Mouse (Mus musculus): ENCODE results near the gene Kif26b.

Kif26b gene

DNA sequence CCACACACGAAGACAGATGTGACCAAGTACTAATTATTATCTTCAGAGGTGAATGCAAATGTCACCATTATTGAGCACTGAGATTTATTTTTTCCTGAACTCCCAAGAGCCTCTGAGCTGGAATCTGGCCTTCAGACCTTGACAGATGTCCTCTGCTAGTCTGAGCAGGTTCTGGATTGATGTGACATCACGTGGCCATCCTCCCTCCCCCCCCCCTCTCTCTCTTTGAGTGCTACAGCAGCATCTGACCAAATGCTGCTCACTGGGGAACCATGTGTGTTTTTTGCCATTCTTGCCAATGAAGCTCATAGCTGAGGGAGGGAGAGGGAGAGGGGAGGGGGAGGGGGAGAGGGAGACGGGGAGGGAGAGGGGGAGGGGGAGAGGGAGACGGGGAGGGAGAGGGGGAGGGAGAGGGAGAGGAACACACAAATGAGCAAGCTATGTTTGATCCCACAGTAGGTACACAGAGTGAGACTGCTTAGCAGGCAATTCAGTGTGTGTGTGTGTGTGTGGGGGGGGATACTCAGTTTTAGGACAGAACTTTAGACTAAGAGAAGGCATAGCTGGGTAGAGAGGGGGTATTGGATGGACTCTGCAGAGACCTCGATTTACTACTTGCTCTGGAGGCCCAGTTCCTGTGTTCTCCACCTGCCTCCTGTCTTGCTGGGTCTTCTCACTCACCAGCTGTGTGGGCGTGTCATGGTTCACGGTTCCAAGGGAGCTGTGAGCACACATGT, 241.9 kb downstream of the Kif26b start:
- in situ Hi-C loops (cut with MboI, MseI) = no loop called here

DNA sequence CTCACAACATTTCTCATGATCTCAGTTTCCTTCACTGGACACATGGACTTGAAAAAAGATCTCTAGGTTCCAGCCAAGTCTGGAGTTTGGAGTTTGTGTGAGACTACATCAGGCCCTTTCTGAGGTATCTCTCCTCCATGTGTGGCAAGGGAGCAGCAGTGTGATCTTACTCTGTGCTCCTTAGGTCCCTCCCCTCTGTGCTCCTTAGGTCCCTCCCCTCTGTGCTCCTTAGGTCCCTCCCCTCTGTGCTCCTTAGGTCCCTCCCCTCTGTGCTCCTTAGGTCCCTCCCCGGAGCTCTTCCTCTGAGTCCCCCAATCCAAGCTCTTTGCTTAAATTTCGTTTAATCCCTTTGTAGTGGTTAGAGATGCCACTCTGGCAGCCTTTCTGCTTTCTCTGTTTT, 250.8 kb downstream of the Kif26b start:
- in situ Hi-C loops (cut with MboI, MseI) = no loop called here

DNA sequence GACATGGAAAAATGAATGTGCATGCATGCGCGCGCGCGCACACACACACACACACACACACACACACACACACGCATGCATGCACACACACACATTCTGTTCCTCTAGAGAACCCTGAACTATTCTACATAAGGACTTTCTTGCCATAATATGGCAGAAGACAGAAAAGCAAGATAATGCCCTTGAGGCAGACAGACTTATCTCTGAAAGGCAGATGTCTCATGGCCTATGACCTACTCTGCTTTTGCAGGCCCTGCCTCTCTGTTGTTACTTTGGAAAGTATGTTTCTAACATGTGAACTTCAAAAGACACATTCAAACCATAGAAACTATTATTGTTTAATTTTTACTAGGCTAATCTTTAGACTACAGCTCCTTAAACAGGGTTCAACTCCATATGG, 255.1 kb downstream of the Kif26b start:
- in situ Hi-C loops (cut with MboI, MseI) = no loop called here

DNA sequence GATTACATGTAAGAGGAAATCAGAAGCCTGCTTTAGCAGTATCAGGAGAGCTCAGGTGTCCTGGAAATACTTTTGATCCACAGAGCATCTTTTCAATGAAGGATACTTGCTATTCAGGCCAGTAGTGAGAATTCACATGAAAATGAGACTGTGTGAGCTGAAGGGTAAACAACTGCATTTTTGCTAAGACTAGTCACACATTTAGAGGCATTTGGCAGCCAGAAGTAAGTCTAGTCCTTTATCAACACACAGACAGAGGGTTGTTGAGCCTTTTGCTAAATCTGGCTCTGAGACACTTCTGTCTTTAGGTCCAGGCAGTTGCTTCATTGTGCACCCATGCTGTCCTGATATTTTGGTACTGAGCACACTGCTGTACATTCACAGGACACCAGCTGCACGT, 262.3 kb downstream of the Kif26b start:
- in situ Hi-C loops (cut with MboI, MseI) = no loop called here

DNA sequence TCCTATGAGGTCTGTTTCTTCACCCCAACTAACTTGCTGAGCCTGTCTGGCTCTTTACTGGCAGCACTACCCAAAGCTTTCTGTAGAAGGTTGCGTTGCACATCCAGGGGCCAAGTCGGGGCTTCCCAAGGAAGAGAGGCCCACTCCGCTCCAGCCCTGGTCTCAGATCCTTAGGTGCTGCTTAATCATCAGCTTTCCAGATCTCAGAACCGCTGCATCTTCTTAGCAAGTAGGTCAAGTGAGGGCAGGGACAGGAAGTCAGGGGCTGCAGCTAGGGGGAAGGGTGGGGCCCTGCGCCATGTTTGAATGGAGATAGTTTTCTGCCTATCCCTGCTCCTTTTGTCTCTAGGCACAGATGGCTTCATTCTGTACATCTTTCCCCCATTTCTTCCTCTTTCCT, 263.8 kb downstream of the Kif26b start:
- in situ Hi-C loops (cut with MboI, MseI) = no loop called here

DNA sequence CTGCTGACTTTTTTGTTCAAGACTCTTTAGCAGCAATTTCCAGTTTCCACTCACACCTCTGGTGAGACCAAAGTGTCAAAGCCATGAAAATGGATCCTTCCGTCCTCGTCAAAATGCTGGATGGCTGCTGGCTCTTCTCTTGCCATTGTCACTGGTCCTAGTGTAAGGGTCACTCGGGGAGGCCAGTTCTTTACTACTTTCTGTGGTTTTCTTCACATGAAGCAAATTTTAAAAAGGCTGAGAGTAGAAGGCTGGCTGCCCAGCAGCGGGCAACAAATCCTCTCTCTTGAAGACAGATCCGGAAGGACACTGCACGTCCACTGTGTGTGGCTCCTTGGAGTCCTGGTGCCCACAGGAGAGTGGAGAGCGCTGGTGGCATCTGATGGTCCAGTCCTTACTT, 265.9 kb downstream of the Kif26b start:
- in situ Hi-C loops (cut with MboI, MseI) = no loop called here

DNA sequence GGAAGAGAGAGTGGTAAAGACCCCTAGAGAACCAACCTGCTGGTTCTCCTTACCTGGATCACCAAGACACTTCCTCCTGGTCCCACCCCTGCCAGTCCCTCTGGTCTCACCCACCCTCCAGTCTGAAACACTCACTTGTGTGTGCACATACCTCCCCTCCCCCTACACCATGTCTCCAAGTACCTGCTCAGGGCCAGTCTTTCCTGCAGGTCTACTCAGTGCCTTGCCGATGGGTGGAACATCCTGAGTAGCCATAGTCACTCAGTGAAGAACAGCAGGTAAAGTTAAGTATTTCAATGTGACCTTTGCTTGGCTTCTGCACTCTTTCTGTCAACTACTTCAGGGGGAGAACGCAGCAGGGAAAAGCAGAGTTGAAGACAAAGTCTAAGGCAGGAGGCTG, 268.5 kb downstream of the Kif26b start:
- in situ Hi-C loops (cut with MboI, MseI) = no loop called here

DNA sequence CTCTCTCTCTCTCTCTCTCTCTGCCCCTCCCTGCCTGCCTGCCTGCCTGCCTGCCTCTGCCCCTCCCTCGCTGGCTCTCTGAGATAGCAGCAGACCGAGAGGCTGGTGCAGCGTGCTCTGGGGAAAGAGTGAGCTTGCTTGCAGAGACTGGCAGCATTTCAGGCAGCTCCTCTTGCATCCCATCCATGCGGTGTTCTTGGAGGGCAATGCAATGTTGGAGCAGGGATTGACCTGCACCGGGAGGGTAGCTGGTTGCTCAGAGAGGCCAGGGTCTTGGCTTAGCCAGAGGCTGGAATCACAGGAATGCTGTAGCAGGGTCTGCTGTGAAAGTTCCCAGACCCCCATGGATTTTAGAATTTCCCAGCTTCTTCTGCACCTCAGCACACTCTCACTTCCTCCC, 269.4 kb downstream of the Kif26b start:
- in situ Hi-C loops (cut with MboI, MseI) = no loop called here

DNA sequence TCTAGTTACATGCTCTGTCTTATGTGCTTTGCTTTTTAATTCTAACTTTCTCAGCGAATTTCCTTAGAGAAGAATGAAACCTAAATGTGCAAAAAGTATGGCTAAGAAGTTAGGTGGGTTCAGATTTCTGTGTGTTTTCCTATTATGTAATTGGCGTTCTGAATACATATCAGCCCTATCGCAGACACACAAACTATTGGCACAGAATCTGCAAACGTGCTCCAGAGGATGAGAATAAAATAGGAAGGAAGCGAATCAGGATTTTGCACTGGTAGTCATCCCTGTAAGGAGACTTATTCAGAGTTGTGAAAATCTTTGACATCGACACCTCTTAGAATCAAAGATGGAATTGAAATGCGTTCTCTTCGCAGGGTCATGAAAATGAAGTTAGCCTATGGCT, 270.0 kb downstream of the Kif26b start:
- in situ Hi-C loops (cut with MboI, MseI) = no loop called here

DNA sequence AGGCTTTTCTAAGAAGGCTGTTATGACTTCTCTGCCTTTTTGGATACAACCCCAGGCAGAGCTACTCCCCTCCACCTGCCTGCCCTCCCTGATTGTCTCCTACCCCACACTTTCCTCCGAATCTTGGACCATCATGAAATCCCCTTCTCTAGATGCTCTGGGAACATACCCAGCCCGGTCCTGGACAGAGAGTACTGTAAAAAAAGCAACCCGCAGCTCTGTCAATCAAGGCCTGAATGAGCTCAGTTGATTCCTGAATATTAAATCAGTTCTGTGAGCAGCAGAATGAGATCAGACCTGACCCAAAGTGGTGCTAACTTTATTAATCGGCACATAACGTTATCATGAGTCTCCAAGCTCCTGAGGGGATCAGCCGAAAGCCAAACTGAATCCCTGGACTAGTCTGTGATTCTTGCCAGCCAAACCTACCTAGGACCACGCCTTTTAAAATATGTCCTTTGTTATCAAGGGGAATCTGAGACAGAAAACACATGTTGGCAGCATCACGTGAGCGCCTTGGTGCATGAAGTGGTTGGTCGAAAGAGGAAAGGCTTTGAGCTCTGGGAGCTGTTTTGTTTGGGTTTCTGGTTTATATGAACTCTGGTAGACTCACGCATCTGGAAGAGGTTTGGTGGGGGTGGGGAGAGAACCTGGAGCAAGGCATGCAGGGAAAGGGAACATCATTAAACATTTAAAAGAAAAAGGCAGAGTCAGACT, 271.1 kb downstream of the Kif26b start:
- in situ Hi-C loops (cut with MboI, MseI) = no loop called here

DNA sequence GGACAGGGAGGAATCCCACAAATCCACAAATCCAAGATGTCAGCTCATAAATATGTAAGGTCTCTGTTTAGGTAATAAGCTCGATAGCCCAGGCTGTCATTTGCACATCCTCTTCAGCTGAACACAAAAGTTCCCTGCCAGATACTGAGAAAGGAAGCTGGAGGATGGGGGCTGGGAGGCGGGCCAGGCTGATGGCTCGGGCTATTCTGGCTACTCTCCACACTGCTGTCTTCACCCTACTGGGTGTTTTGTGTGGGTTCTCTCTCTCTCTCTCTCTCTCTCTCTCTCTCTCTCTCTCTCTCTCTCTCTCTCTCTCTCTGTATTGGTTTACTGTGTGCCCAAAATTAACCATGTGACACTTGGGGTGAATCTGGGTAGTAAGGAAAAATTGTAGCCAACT, 274.2 kb downstream of the Kif26b start:
- in situ Hi-C loops (cut with MboI, MseI) = no loop called here

DNA sequence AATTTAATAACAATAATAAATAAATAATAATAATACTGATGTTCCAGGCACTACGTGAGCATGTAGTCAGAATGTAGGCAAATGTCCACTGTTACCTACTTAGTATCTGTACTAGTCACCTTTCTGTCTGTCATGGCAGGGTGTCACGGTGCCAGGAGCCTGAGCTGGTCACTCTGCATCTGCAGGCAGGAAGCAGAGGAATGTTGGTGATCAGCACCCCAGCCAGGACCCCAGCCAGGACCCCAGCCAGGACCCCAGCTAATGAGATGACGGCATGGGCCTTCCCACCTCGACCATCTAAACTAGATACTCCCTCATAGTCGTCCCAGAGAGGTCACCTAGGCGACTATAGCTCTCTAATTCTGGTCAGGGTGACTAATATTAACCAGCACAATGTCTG, 288.6 kb downstream of the Kif26b start:
- in situ Hi-C loops (cut with MboI, MseI) = no loop called here

DNA sequence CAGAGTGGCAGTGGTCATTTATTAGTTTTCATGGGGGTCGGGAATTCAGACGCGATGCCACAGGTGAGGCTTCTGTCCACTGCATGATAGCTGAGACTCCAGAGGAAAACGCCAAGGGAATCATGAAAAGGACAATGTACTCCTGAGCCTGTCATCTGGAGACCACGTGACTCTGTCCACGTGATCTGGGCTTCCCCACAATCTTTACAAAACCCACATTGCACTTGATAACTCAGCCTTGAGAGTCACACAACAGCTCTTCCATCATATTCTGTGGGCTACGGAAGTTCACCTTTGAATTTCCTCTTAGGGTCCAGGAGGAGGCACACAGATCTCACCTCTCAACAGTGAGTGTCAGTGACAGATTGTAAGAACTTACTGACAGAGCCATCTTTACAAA, 290.1 kb downstream of the Kif26b start:
- in situ Hi-C loops (cut with MboI, MseI) = no loop called here

DNA sequence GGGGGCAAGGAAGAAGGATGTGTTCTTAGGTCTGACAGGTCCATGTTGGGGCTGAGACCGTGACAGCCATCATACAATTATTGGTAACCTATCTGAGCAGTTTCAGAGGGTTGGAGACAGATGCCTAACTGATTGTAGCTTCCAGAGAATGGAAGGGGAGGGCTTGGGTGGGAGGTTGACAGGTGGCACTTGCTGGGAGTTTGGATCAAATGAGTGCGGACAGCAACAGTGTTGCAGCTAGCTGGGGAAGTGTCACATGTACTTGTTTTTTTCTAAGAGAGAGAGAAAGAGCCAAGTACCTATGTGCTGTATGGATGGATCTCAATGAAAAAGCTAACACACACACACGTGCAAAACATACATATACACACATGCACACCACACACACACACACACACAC, 291.2 kb downstream of the Kif26b start:
- in situ Hi-C loops (cut with MboI, MseI) = no loop called here

DNA sequence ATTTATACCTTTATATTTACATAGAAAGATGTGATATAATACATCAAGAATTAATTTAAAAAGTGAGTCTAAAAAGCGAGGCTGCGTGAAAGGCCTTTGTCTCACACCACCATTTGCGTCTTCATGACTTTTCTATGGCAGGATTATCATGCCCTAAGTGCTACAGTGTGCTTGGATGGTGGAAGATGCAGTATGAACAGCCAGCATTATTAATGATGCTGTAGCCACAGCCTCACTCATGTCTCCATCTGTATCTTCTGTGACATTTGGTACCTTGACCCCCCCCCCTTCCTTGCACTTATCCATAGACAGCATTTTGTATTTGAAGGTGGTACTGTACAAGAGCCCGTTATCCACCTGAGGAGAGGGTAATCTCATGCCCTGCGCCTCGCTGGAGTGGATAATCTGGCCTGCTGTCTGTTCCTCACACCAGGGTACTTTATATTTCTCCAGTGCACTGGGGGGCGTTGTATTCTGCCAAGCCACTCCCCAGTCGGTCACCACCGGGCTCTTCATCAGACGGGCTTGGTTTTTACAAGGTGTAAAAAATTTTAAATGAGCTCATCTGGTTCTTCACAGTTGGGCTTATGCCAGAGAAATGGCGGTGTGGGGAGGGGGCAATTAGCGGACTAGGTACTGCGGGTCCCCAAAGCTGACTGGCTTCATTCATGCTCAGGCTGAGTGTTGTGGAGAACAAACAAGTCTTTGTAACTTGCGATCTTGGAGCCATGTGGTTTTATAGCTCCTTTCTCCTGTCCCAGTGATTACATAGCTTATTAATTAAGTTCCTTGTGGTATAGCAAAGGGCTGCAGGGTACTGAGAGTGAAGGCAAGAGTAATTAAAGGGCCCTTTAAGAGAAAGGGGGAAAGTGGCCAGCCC, 291.9 kb downstream of the Kif26b start:
- in situ Hi-C loops (cut with MboI, MseI) = no loop called here

DNA sequence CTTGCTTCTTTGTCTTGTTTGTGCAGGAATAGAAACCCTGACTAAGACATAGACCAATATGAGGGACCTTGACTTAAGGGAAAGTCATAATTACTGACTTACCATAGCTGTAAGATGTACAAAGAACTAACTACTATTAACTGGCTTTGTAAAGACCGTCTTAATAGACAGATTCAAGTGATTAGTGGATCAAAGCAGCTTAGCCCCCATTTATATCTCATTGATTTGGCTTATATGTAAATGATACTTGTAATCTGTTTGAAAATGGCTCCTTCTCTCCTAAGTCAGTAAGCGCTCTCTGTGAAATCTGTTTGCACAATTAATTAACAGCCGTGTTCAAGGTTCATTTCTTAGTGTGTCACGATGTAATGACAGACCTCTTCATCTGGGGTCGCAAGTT, 295.9 kb downstream of the Kif26b start:
- in situ Hi-C loops (cut with MboI, MseI) = no loop called here

DNA sequence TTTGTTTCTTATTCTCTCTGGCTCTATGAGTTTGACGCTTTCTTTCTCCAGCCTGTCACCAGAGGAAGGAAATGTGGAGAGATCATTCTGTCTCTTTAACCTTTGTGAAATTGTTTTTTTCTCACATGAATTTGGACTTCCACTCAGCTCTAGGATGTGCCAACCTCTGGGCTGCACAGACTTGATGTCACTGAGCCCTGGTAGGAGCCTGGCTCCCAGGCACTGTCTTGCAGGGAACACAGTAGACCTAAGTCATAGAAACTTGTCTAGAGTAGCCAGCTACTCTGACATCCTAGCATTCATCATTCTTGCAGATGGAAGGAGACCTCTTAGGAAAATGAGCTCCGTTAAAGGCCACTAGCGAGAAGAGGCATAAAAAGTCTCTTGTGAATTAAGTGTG, 298.3 kb downstream of the Kif26b start:
- in situ Hi-C loops (cut with MboI, MseI) = no loop called here

DNA sequence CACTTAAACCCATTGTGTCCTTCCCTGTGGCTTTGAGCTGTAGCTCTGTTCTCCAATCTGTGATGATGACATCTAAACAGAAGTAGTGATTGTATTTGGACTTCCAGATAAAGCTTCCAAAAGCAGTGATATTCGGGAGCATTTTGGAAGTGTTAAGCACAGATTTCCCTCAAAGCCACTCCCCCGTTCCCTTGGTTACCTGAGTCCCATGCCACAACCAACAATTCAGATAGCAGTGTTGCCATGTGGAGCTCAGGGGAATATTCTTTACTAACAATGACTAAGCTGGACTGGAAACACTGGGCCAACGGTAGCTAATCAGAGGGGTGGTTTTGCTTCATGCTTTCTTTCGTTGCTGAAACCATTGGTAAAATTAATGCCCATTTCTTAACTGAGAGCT, 300.5 kb downstream of the Kif26b start:
- in situ Hi-C loops (cut with MboI, MseI) = no loop called here

DNA sequence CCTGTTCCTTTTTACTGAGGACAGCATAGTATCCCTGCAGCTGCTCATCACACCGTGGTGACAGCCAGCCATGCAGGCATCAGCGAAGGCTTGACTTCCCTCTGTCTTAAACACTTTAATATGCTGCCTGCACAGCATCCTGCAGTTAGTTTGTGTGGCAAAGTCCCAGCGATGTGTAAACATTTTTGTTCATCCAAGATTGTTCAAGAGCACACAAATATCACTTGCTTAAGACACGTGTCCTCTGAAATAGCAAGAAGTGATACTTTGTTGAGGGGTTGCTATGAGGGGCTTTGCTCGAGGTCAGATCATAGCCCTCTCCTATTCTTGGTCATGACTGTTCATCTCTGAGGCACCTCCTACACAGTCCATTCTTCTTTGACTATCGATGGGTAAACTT, 303.6 kb downstream of the Kif26b start:
- in situ Hi-C loops (cut with MboI, MseI) = no loop called here

DNA sequence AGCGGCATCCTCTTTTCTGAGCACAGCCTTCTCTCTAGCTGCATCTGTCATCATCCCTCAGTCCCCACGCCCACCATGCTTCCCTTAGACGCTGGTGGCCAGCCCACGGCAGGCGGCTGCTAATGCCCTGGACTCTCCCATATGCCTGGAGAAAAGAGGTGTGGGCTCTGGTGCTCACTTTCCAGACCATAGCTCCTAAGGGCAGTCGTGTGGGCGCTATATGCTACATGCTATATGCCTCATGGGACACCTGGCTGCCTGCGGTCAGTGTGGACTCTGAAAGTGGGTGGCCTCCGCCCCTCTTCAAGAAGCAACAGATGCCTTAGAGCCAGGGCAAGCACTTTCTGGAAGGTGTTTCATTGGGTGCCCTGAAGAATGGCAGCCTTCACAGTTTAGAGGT, 306.9 kb downstream of the Kif26b start:
- in situ Hi-C loops (cut with MboI, MseI) = no loop called here

DNA sequence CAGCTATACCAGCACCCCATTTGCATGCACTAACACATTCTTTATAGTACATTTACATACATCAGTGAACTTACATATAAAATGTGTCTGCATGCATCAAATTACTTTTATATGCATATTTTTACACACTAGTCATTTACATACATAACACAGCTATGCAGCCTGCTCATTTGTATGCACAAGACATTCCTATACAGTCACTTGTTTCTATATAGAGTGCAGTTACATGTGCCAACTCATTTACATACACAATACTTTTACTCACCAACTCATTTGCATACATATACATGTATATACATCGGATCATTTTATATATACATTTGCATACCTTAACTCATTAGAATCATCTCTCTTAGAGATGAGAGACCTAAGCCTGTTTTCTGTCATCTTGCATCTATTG, 308.1 kb downstream of the Kif26b start:
- in situ Hi-C loops (cut with MboI, MseI) = no loop called here

DNA sequence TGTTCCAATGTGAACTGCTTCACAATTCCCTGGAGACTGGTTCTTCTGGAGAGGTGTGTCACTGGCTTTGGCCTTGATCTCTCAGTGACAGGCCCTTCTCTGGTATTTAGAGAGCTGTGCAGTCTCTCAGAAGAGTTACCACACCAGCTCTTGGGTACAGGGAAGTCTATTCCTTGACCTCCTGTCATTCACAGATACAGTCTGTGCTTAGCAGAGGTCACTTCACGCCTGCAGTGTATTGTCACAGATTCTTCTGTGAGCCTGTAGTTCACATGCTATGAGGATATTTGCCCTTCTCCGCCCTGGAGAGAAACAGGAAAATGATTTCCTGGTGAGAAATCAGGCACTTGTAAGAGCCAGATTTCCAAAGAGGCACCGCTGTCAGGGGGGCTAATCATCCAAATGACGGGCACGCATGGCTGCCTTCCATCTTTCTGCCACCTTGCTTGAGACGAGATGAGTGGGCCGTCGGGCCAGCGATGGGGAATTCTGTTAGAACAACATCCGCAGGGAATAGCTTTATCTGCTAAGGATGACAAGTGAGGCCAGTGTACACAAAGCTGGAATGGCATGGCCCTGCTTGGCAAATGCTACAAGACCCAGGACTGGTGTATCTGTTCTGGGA, 309.9 kb downstream of the Kif26b start:
- in situ Hi-C loops (cut with MboI, MseI) = no loop called here

Measured in T-helper 1 cell (primary cell).